Mouse (Mus musculus) monocyte, adult 5-6 weeks (primary cell): ENCODE measurements around the gene Galns. TPM values are rescaled to one million over a fixed set of nuclear protein-coding genes. Genes with fewer than 3 reads are reported as not detected.

Experiments used
- ATAC-seq: fragments of 153-309, 156-312 bp; replicated peaks from 2 replicates; pipeline ENCODE4 v1.8.0; 2017; ENCODE audit warnings: mild to moderate bottlenecking; ENCODE audit not compliant: low TSS enrichment, insufficient number of reproducible peaks, severe bottlenecking, poor library complexity, low FRiP score
- total RNA-seq: library from RNA; stranded (forward); fragments of 200-1000, 200-491, 200-594 nt; gene quantifications from 3 replicates; pipeline ENCODE4 v1.2.3, GENCODE M21; 2017

The Galns gene
- total RNA-seq: 9.9 to 15.0 TPM (median 12.4 TPM) in 3 replicates

DNA sequence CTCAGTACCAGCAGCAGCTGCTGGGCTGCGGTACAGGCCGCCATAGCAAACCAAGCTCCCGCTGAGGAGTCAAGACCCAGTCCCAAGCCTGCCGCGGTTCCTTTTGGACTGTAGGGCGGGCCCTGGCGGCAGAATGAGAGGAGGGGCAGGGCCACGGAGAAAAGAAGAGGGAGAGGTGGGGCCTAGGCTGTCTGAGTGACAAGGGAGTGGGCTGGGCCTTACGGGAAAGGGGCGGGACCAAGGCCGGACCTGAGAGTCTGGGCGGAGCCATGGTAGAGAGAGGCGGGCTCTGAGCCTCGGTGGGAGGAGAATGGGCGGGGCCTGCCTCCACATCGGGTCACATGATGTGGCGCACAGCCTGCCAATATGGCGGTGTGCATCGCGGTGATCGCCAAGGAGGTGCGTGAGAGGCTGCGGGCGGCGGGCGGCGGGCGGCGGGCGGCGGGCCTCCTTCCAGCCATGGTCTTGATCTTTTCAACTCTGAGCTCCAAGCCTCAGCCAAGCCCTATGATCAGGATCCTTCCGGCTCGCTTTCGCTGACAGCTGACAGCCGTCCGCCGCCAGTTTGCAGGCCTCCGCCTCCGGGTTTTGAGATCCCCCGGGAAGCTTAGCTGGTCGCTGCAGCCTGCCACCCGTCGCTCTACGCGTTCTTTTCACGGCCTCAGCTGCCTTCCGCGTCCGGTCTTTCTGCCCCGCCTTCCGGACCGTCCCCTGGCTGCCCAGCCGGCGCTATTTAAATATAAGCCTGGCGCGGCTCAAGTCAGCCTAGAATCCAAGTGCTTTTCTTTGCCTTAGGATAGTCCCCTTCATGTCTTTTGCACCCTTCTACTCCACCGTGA, at the start of gene Galns, which contains the start of gene Trappc2l:
Gene Galns, minus strand, starts transcription at position 169 of the 839 bp plus-strand sequence.
Gene Trappc2l, plus strand, starts transcription at position 346 of the 839 bp plus-strand sequence.
- ATAC-seq: peak; percentile 98

GRCm38 (mm10) chr8:122660022-122660421, 48.8 kb upstream of the Galns start:
- peak; percentile 37; the same call in 1 of the 2 replicates for ATAC-seq

- ATAC-seq: no peak
These were observed 47.5 kb upstream of the Galns start for GRCm38 (mm10) chr8:122658807-122659160.

- ATAC-seq: no peak
These were observed 47.0 kb upstream of the Galns start for GRCm38 (mm10) chr8:122658149-122658806.

GRCm38 (mm10) chr8:122656056-122656999, 45.1 kb upstream of the Galns start:
- ATAC-seq: no peak

DNA sequence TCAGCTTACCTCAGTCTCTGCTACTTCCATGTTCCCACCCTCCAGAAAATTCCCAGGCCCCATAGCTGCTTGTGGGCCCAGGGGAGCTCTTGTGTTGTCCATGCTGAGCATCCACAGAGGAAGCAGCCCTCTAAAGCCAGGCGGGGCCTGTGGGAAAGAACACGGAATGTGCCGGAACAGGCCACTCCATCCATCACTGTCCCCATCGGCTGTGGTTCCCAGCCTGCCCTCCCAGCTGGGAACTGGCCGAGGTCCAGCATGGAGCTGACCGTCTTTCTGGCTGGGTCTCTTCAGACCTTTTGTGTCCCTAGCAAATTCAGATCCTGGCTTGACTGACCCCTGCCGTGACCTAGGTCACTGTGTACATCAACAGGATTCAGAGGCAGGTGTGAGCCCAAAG, 43.5 kb upstream of the Galns start:
- ATAC-seq: no peak

- ATAC-seq: no peak
These were observed 41.4 kb upstream of the Galns start for GRCm38 (mm10) chr8:122652643-122653042.

DNA sequence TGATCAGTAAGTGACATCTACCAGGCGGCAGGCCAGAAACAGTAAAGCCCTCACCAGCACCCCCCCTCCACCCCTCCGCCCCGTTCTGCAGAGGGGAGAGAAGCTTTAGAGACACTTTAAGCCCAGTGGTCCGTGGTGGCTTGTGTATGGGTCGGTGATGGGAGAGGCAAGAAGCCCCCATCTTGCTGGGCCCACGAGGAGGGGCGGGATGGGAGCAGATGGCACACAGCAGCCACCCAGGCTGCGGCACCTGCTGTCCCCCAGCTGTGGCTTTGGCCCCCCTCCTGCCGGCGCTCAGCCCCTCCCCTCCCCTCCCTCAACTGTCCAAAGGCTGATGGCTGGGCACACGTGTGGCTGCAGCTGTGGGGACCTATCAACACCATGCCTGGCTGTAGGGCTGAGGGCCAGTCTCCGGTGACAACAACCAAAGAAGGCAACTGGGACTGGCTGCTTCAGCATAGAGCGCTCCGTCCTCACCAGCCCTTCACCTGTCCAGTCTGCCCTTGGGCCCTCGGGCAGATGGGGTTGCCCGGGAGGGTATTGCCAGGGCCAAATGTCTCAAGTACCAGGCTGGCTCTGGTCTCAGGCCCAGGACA, 40.2 kb upstream of the Galns start:
- no peak for ATAC-seq

GRCm38 (mm10) chr8:122648192-122648970, 37.1 kb upstream of the Galns start:
- no peak for ATAC-seq

DNA sequence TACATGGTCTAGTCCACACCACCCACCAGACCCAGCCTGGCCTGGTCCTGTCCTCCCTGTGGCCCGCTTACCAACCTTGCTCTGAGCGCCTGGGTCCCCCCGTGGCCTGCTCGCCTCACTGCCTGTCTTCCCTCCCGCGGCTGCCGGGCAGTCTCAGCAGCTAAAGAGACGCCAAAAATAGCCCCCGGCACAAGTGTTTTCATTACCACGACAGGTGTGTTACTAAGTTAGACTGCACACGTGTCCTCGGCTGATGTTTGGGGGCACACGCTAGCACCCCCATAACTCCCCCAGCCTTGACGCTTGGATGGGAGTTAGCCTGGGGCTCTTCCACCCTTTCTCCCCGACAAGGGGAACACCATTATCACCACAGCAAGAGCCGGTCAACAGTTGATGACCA, 35.1 kb upstream of the Galns start:
- ATAC-seq: no peak

GRCm38 (mm10) chr8:122644175-122644954, 33.1 kb upstream of the Galns start:
- no peak for ATAC-seq

DNA sequence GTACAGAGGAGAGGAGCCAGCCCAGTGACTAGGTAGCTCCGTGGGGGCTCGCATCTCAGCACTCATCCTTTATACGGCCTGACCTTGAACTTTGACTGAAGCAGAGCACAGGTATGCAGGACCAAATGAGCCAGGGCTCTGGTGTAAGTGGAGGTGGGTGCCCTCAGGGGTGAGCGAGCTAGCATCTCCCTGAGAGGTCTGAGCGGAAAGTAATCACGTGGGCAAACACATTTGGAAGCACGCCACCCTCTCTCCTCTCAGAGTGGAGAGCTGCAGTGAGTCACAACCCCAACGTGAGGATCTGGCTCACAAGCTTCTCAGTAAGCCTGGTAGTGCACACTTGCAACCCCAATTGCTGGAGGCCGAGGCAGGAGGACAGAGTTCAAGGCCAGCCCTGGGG, 30.8 kb upstream of the Galns start:
- no peak for ATAC-seq

- ATAC-seq: no peak
These were observed 30.1 kb upstream of the Galns start for GRCm38 (mm10) chr8:122641406-122641805.

GRCm38 (mm10) chr8:122640825-122641224, 29.6 kb upstream of the Galns start:
- no peak for ATAC-seq

- ATAC-seq: no peak
These were observed 28.4 kb upstream of the Galns start for GRCm38 (mm10) chr8:122639521-122640248.

- ATAC-seq: no peak
These were observed 27.3 kb upstream of the Galns start for GRCm38 (mm10) chr8:122638601-122639000.

GRCm38 (mm10) chr8:122637230-122637629, 26.0 kb upstream of the Galns start:
- ATAC-seq: no peak
